Mouse (Mus musculus) myocyte (in vitro differentiated cells): ENCODE data around the gene Ddah1.

Experiments used
- CEBPB ChIP-seq: IDR thresholded peaks from 2 replicates; pipeline ENCODE4 v1.6.1; 2011; ENCODE audit warnings: mild to moderate bottlenecking, moderate library complexity; ENCODE audit not compliant: poor library complexity, insufficient read depth, severe bottlenecking
- E2F4 ChIP-seq: IDR thresholded peaks from one replicate; pipeline ENCODE4 v1.6.1; 2011; ENCODE audit warnings: mild to moderate bottlenecking, control low read depth, moderate library complexity; ENCODE audit not compliant: insufficient read depth
- MAX ChIP-seq: IDR thresholded peaks from one replicate; pipeline ENCODE4 v1.6.1; 2011; ENCODE audit warnings: low read depth, mild to moderate bottlenecking, control low read depth
- MYOD1 ChIP-seq, 3 experiments: IDR thresholded peaks; one replicate each; pipeline ENCODE4 v1.6.1; 2011; ENCODE audit warnings: control low read depth in 2 of 3, low read depth in 2 of 3, mild to moderate bottlenecking in 2 of 3, moderate library complexity in 1 of 3; ENCODE audit not compliant: insufficient read length in 2 of 3, control insufficient read depth in 1 of 3
- MYOG ChIP-seq, 3 experiments: IDR thresholded peaks; one replicate each; pipeline ENCODE4 v1.6.1; 2011; ENCODE audit warnings: control low read depth in 2 of 3, low read depth in 2 of 3, mild to moderate bottlenecking in 2 of 3; ENCODE audit not compliant: insufficient read length in 2 of 3, control insufficient read depth in 1 of 3, insufficient read depth in 1 of 3
- POLR2A ChIP-seq: IDR thresholded peaks from one replicate; pipeline ENCODE4 v1.6.1; 2011; ENCODE audit warnings: low read depth, mild to moderate bottlenecking, control low read depth, moderate library complexity; ENCODE audit not compliant: insufficient read length
- POLR2AphosphoS2 ChIP-seq: IDR thresholded peaks from one replicate; pipeline ENCODE4 v1.6.1; 2011; ENCODE audit warnings: low read depth, control low read depth; ENCODE audit not compliant: insufficient read length
- REST ChIP-seq: IDR thresholded peaks from one replicate; pipeline ENCODE4 v1.6.1; 2011; ENCODE audit warnings: mild to moderate bottlenecking, control low read depth, moderate library complexity; ENCODE audit not compliant: insufficient read depth, insufficient read length
- TCF12 ChIP-seq: IDR thresholded peaks from one replicate; pipeline ENCODE4 v1.6.1; 2011; ENCODE audit warnings: mild to moderate bottlenecking, control low read depth; ENCODE audit not compliant: poor library complexity, insufficient read depth, severe bottlenecking
- TCF3 ChIP-seq: IDR thresholded peaks from one replicate; pipeline ENCODE4 v1.6.1; 2011; ENCODE audit warnings: low read depth, control low read depth; ENCODE audit not compliant: insufficient read length
- USF1 ChIP-seq: IDR thresholded peaks from one replicate; pipeline ENCODE4 v1.6.1; 2011; ENCODE audit warnings: low read depth, mild to moderate bottlenecking, control low read depth, moderate library complexity

- no peak for TF ChIP-seq MYOD1 (IDR thresholded peaks at IDR 0.05; ENCODE audit: control insufficient read depth in 1 of 3, insufficient read length in 2 of 3, low read depth in 2 of 3)
- TF ChIP-seq TCF3 = no peak
- TF ChIP-seq POLR2AphosphoS2 = no peak
- TF ChIP-seq E2F4 = no peak
- TF ChIP-seq POLR2A = no peak
- TF ChIP-seq USF1 = peak; percentile 36
- TF ChIP-seq REST = no peak
- TF ChIP-seq TCF12 = no peak
- TF ChIP-seq MAX = peak; percentile 80
- TF ChIP-seq MYOG (IDR thresholded peaks at IDR 0.05; ENCODE audit: control insufficient read depth in 1 of 3, insufficient read depth in 1 of 3, insufficient read length in 2 of 3, low read depth in 2 of 3) = no peak
- TF ChIP-seq CEBPB = no peak
Measured at GRCm38 (mm10) chr3:145876120-145876519, 117.6 kb downstream of the Ddah1 start.
